Mouse (Mus musculus): Measurements from ENCODE around the gene Olfr782. TPM values are rescaled to one million over a fixed set of nuclear protein-coding genes. Genes with fewer than 3 reads are reported as not detected.
"Not testable (repeated sequence)": the region's sequence is repeated elsewhere in the genome, so short reads cannot be mapped to it uniquely, and the experiment has no call there.

The Olfr782 gene
- polyA plus RNA-seq, 2 experiments = not detected

DNA sequence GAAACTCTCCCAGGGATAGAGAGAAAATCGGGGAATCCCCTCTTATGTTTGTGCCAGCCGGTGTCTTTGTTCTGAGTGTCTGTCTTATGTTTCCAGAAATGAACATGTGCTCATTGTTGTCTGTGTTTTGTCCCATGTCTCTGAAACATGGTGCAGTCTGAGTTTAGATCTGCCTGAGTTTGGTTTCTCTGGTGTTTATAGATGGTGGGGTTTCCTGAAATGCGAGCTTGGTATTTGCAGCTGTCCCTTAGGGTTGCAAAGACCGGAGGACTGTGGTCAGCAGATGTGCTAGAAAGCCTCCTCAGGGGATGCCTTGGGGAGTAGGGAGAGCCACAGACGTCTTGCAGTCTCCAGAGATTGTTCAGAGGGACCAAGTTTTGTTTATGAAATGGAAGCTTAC lies 8.7 kb downstream of the Olfr782 start:
- ATAC-seq (ENCODE audit: low FRiP score, low read depth) = no peak
- no peak overlapping the region for H3K4me2 ChIP-seq (replicated peaks; ENCODE audit: low read depth, low read length, severe bottlenecking)
- no peaks in the 10 kb centered on the region for H3K27me3 ChIP-seq (ENCODE audit: control insufficient read depth, insufficient read depth, low read length)
- no peak overlapping the region for H3K27ac ChIP-seq (replicated peaks; ENCODE audit: low read depth, low read length)
- no peak overlapping the region for H3K4me3 ChIP-seq (replicated peaks; ENCODE audit: low read length)
- TF ChIP-seq POLR2A (IDR thresholded peaks at IDR 0.05; ENCODE audit: borderline replicate concordance, extremely low read depth, insufficient read depth, insufficient read length) = no peak
- H3K4me1 ChIP-seq (ENCODE audit: control insufficient read depth, insufficient read depth, low read length) = no peaks in the 10 kb centered on the region
- no peaks in the 10 kb centered on the region for H3K36me3 ChIP-seq (ENCODE audit: control insufficient read depth, insufficient read depth, low read length)
- no peak overlapping the region for H3K9ac ChIP-seq (ENCODE audit: low read depth, low read length, severe bottlenecking)
- no peak for DNase-seq (ENCODE audit: low spot score)
- WGBS = 64% methylated on average over 5 of the region's 5 CpGs
- H3K9me3 ChIP-seq (ENCODE audit: control insufficient read depth, low read length) = no peaks in the 10 kb centered on the region

DNA sequence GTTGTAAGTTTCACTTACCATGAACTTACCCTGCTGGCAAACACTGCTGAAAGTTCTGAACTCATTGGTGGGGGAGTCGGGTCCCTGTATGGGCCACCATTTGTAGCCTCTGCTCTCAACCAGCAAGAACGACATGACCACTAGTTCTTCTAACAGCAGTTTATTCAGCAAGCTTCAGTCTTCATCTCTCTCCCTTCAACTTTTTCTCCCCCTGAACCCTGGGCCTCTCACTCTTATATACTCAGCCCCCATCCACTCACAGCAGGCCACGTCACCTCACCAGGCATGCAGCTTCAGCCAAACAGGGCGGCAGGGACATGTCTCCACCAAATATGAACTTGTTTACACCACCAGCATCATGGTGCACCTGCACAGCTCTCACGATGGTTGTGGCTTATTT lies 25.4 kb downstream of the Olfr782 start:
- H3K4me1 ChIP-seq (ENCODE audit: control insufficient read depth, insufficient read depth, low read length); H3K27me3 ChIP-seq (ENCODE audit: control insufficient read depth, insufficient read depth, low read length); ATAC-seq (ENCODE audit: low FRiP score, low read depth); DNase-seq (ENCODE audit: low spot score); H3K4me2 ChIP-seq (replicated peaks; ENCODE audit: low read depth, low read length, severe bottlenecking); H3K27ac ChIP-seq (replicated peaks; ENCODE audit: low read depth, low read length); H3K9me3 ChIP-seq (ENCODE audit: control insufficient read depth, low read length); H3K9ac ChIP-seq (ENCODE audit: low read depth, low read length, severe bottlenecking); H3K36me3 ChIP-seq (ENCODE audit: control insufficient read depth, insufficient read depth, low read length); H3K4me3 ChIP-seq (replicated peaks; ENCODE audit: low read length): not testable (repeated sequence)
- WGBS = 95% methylated on average over 5 of the region's 5 CpGs

DNA sequence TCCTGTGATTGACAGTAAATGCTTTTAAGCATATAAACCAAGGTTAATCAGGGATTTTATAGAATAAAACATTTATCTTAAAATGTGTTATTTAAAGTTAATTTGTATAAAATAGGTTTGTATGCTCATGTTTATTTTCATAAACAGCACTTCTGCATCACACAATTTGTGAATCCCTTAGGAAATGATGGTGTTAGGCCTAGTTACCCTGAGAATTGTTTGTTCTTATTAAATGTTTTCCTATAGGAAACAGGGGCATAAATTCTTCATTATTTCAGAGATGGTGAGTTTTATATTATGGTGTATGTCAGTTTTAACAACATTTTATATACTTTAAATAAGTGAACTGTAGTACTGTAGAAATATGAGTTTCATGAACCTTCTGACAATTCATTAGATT lies 35.1 kb downstream of the Olfr782 start, which contains the start of gene Olfr784:
Gene Olfr784, plus strand, starts transcription at position 301 of the 400 bp plus-strand sequence.
- H3K27ac ChIP-seq (replicated peaks; ENCODE audit: low read depth, low read length) = no peak within 1 kb of the TSS
- H3K36me3 ChIP-seq (ENCODE audit: control insufficient read depth, insufficient read depth, low read length) = no peaks in the 10 kb centered on the region
- no peak for TF ChIP-seq POLR2A (IDR thresholded peaks at IDR 0.05; ENCODE audit: borderline replicate concordance, extremely low read depth, insufficient read depth, insufficient read length)

DNA sequence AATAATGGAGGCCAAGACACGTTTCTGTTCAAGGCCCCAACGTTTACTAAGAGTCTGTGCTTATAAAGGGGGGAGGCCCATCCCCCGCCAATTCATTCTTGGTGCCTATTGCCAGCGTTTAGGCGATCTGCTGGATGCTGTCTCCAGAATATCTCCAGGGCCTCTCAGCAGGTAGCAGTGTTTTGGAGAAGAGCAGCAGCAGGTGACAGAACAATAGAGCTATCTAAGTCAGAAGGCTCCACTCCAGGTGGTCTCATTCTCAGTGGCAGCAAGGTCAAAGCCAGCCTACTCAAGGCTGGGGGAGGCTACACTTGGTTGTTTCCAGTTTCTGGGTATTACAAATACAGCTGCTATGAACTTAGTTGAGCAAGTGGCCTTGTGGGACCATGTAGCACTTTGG lies 52.2 kb downstream of the Olfr782 start:
- no peak overlapping the region for H3K4me2 ChIP-seq (replicated peaks; ENCODE audit: low read depth, low read length, severe bottlenecking)
- no peak overlapping the region for H3K4me3 ChIP-seq (replicated peaks; ENCODE audit: low read length)
- no peak for DNase-seq (ENCODE audit: low spot score)
- H3K4me1 ChIP-seq (ENCODE audit: control insufficient read depth, insufficient read depth, low read length) = no peaks in the 10 kb centered on the region
- no peak overlapping the region for H3K9ac ChIP-seq (ENCODE audit: low read depth, low read length, severe bottlenecking)
- no peak for TF ChIP-seq POLR2A (IDR thresholded peaks at IDR 0.05; ENCODE audit: borderline replicate concordance, extremely low read depth, insufficient read depth, insufficient read length)
- 59% methylated on average over 5 of the region's 5 CpGs for WGBS
- H3K9me3 ChIP-seq (ENCODE audit: control insufficient read depth, low read length) = no peaks in the 10 kb centered on the region
- no peak overlapping the region for H3K27ac ChIP-seq (replicated peaks; ENCODE audit: low read depth, low read length)
- no peak for ATAC-seq (ENCODE audit: low FRiP score, low read depth)
- H3K36me3 ChIP-seq (ENCODE audit: control insufficient read depth, insufficient read depth, low read length) = no peaks in the 10 kb centered on the region
- H3K27me3 ChIP-seq (ENCODE audit: control insufficient read depth, insufficient read depth, low read length) = no peaks in the 10 kb centered on the region

More for the DNA sequence above, 35.1 kb downstream of the Olfr782 start, which contains the start of gene Olfr784:
- ATAC-seq (ENCODE audit: low FRiP score, low read depth) (no peak), DNase-seq (ENCODE audit: low spot score) (no peak)
- H3K4me3 ChIP-seq (replicated peaks; ENCODE audit: low read length) = no peak within 1 kb of the TSS
- H3K9ac ChIP-seq (ENCODE audit: low read depth, low read length, severe bottlenecking) = no peak within 1 kb of the TSS
- no peaks in the 10 kb centered on the region for H3K27me3 ChIP-seq (ENCODE audit: control insufficient read depth, insufficient read depth, low read length)
- no peaks in the 10 kb centered on the region for H3K4me1 ChIP-seq (ENCODE audit: control insufficient read depth, insufficient read depth, low read length)
- no peak within 1 kb of the TSS for H3K4me2 ChIP-seq (replicated peaks; ENCODE audit: low read depth, low read length, severe bottlenecking)
- no peaks in the 10 kb centered on the region for H3K9me3 ChIP-seq (ENCODE audit: control insufficient read depth, low read length)

Other genes starting within 250 kb of the Olfr782 start
- not detected in 2 replicates for gene Olfr768, start 249.5 kb upstream of the Olfr782 start, polyA plus RNA-seq (2012; rRNA removed)
- 0.04 TPM in 1 of 2 replicates, not detected in the other for gene Olfr768, start 249.5 kb upstream of the Olfr782 start, polyA plus RNA-seq (2014; fragmentation: Nextera tagmentation; extraction: Ambion mirVana)
- 0.01 TPM in 1 of 2 replicates, not detected in the other for gene Olfr769, start 231.0 kb upstream of the Olfr782 start, polyA plus RNA-seq (2012; rRNA removed)
- not detected in 2 replicates for gene Olfr769, start 231.0 kb upstream of the Olfr782 start, polyA plus RNA-seq (2014; fragmentation: Nextera tagmentation; extraction: Ambion mirVana)
- gene Olfr770, start 209.9 kb upstream of the Olfr782 start, polyA plus RNA-seq (2012; rRNA removed) = not detected in 2 replicates
- not detected in 2 replicates for gene Olfr770, start 209.9 kb upstream of the Olfr782 start, polyA plus RNA-seq (2014; fragmentation: Nextera tagmentation; extraction: Ambion mirVana)
- gene Olfr771, start 184.1 kb upstream of the Olfr782 start, polyA plus RNA-seq (2012; rRNA removed) = not detected in 2 replicates
- gene Olfr771, start 184.1 kb upstream of the Olfr782 start, polyA plus RNA-seq (2014; fragmentation: Nextera tagmentation; extraction: Ambion mirVana) = not detected in 2 replicates
- not detected in 2 replicates for gene Olfr772, start 170.9 kb upstream of the Olfr782 start, polyA plus RNA-seq (2012; rRNA removed)
- gene Olfr772, start 170.9 kb upstream of the Olfr782 start, polyA plus RNA-seq (2014; fragmentation: Nextera tagmentation; extraction: Ambion mirVana) = not detected in 2 replicates
- not detected in 2 replicates for gene Olfr773, start 161.4 kb upstream of the Olfr782 start, polyA plus RNA-seq (2012; rRNA removed)
- not detected in 2 replicates for gene Olfr773, start 161.4 kb upstream of the Olfr782 start, polyA plus RNA-seq (2014; fragmentation: Nextera tagmentation; extraction: Ambion mirVana)
- gene Olfr774, start 112.6 kb upstream of the Olfr782 start, polyA plus RNA-seq (2012; rRNA removed) = not detected in 2 replicates
- not detected in 2 replicates for gene Olfr774, start 112.6 kb upstream of the Olfr782 start, polyA plus RNA-seq (2014; fragmentation: Nextera tagmentation; extraction: Ambion mirVana)
- not detected in 2 replicates for gene Olfr775, start 100.4 kb upstream of the Olfr782 start, polyA plus RNA-seq (2012; rRNA removed)
- gene Olfr775, start 100.4 kb upstream of the Olfr782 start, polyA plus RNA-seq (2014; fragmentation: Nextera tagmentation; extraction: Ambion mirVana) = not detected in 2 replicates
- not detected in 2 replicates for gene Olfr776, start 89.7 kb upstream of the Olfr782 start, polyA plus RNA-seq (2012; rRNA removed)
- gene Olfr776, start 89.7 kb upstream of the Olfr782 start, polyA plus RNA-seq (2014; fragmentation: Nextera tagmentation; extraction: Ambion mirVana) = not detected in 2 replicates
- gene Olfr777, start 77.4 kb upstream of the Olfr782 start, polyA plus RNA-seq (2012; rRNA removed) = not detected in 2 replicates
- gene Olfr777, start 77.4 kb upstream of the Olfr782 start, polyA plus RNA-seq (2014; fragmentation: Nextera tagmentation; extraction: Ambion mirVana) = not detected in 2 replicates
- not detected in 2 replicates for gene Olfr780, start 30.7 kb upstream of the Olfr782 start, polyA plus RNA-seq (2012; rRNA removed)
- not detected in 2 replicates for gene Olfr780, start 30.7 kb upstream of the Olfr782 start, polyA plus RNA-seq (2014; fragmentation: Nextera tagmentation; extraction: Ambion mirVana)
- not detected in 2 replicates for gene Olfr781, start 20.0 kb upstream of the Olfr782 start, polyA plus RNA-seq (2012; rRNA removed)
- not detected in 2 replicates for gene Olfr781, start 20.0 kb upstream of the Olfr782 start, polyA plus RNA-seq (2014; fragmentation: Nextera tagmentation; extraction: Ambion mirVana)
- gene Olfr784, start 35.2 kb downstream of the Olfr782 start, polyA plus RNA-seq (2012; rRNA removed) = 0.04 TPM in 1 of 2 replicates, not detected in the other
- 0.12 and 0.15 TPM in 2 replicates for gene Olfr784, start 35.2 kb downstream of the Olfr782 start, polyA plus RNA-seq (2014; fragmentation: Nextera tagmentation; extraction: Ambion mirVana)
- not detected in 2 replicates for gene Olfr785, start 56.6 kb downstream of the Olfr782 start, polyA plus RNA-seq (2012; rRNA removed)
- gene Olfr785, start 56.6 kb downstream of the Olfr782 start, polyA plus RNA-seq (2014; fragmentation: Nextera tagmentation; extraction: Ambion mirVana) = not detected in 2 replicates
- not detected in 2 replicates for gene Olfr786, start 78.5 kb downstream of the Olfr782 start, polyA plus RNA-seq (2012; rRNA removed)
- gene Olfr786, start 78.5 kb downstream of the Olfr782 start, polyA plus RNA-seq (2014; fragmentation: Nextera tagmentation; extraction: Ambion mirVana) = not detected in 2 replicates
- gene Olfr787, start 113.0 kb downstream of the Olfr782 start, polyA plus RNA-seq (2012; rRNA removed) = not detected in 2 replicates
- not detected in 2 replicates for gene Olfr787, start 113.0 kb downstream of the Olfr782 start, polyA plus RNA-seq (2014; fragmentation: Nextera tagmentation; extraction: Ambion mirVana)
- not detected in 2 replicates for gene Olfr788, start 122.1 kb downstream of the Olfr782 start, polyA plus RNA-seq (2012; rRNA removed)
- gene Olfr788, start 122.1 kb downstream of the Olfr782 start, polyA plus RNA-seq (2014; fragmentation: Nextera tagmentation; extraction: Ambion mirVana) = not detected in 2 replicates
- gene Olfr789, start 135.9 kb downstream of the Olfr782 start, polyA plus RNA-seq (2012; rRNA removed) = not detected in 2 replicates
- gene Olfr789, start 135.9 kb downstream of the Olfr782 start, polyA plus RNA-seq (2014; fragmentation: Nextera tagmentation; extraction: Ambion mirVana) = not detected in 2 replicates
- gene Olfr790, start 149.6 kb downstream of the Olfr782 start, polyA plus RNA-seq (2012; rRNA removed) = not detected in 2 replicates
- not detected in 2 replicates for gene Olfr790, start 149.6 kb downstream of the Olfr782 start, polyA plus RNA-seq (2014; fragmentation: Nextera tagmentation; extraction: Ambion mirVana)
- not detected in 2 replicates for gene Olfr791, start 172.9 kb downstream of the Olfr782 start, polyA plus RNA-seq (2012; rRNA removed)
- gene Olfr791, start 172.9 kb downstream of the Olfr782 start, polyA plus RNA-seq (2014; fragmentation: Nextera tagmentation; extraction: Ambion mirVana) = not detected in 2 replicates
- not detected in 2 replicates for gene Olfr792, start 190.3 kb downstream of the Olfr782 start, polyA plus RNA-seq (2012; rRNA removed)
- not detected in 2 replicates for gene Olfr792, start 190.3 kb downstream of the Olfr782 start, polyA plus RNA-seq (2014; fragmentation: Nextera tagmentation; extraction: Ambion mirVana)
- not detected in 2 replicates for gene Olfr794, start 218.8 kb downstream of the Olfr782 start, polyA plus RNA-seq (2012; rRNA removed)
- gene Olfr794, start 218.8 kb downstream of the Olfr782 start, polyA plus RNA-seq (2014; fragmentation: Nextera tagmentation; extraction: Ambion mirVana) = not detected in 2 replicates